Mouse (Mus musculus): ENCODE measurements around the gene Rpp25.

DNA sequence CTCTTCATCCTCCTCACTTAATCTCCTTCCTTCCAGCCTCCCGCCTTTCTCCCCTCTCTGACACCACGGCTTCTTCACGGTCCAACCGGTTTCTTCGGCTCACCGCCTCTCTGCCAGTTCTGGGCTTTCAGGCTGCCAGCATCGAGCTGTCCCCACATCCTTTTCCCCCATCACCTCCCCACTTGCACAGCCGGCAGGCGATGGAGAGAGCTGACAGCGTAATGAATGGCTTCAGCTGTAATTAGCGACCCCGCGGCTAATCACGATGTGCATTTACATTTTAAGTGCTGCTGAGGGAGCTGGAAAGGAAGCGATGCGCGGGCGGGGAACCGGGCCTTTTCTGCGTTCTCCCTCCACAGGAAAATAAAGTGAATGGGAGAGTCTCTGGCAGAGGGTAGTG is 2.0 kb upstream of the Rpp25 start:
- TF ChIP-seq EP300 (IDR thresholded peaks at IDR 0.05; ENCODE audit: low read depth) (no peak), CTCF (IDR thresholded peaks at IDR 0.05; ENCODE audit: low read depth) (no peak)

Measured in heart, postnatal 0 days (tissue).